Mouse (Mus musculus) CH12F3 (cell line): ENCODE data around the gene Slc5a11.

Source experiments
- in situ Hi-C: fragments of 300-500 bp; cut with MboI; formaldehyde crosslinking; loops from 2 replicates; pipeline ENCODE4 v1.14.3; 2020; ENCODE audit warnings: low sequenced_read_pairs

Slc5a11 gene

DNA sequence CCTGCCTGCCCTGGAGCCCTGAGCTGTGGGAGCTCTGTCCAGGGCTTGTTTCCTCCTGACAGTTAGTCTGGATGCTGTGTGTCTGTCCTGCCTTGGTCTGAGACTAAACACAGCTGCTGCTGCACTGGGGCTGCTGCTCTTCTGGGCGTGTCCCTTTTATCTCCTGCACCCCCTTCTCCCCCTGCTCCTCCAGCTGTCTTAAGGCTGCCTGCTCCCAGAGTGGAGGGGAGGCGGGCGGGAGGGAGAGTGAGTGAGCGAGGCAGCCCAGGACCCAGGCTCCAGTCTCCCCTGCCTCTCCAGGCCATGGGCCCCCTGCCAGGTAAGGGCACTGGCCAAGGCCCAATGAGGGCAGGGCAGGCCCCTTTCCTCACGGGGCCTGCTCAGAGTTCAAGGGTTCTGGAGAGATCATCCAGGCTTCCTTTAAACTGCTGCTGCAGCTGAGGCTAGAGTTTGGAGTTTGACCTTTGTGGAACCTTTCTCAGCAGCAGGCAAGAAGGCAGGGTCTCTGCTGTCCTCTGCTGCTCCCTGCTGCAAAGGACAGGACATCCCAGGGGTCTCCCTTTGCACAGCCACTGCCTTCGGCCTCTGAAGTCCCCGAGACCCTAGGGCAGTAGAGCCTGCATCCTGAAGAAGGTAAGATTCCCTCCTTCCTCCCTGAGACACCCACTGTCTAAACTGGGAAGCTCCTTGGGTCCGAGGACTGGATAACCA is at the start of gene Slc5a11:
Gene Slc5a11 (plus strand): TSS at position 416 of the 711 bp plus-strand sequence.
- in situ Hi-C loops = no loop called here

DNA sequence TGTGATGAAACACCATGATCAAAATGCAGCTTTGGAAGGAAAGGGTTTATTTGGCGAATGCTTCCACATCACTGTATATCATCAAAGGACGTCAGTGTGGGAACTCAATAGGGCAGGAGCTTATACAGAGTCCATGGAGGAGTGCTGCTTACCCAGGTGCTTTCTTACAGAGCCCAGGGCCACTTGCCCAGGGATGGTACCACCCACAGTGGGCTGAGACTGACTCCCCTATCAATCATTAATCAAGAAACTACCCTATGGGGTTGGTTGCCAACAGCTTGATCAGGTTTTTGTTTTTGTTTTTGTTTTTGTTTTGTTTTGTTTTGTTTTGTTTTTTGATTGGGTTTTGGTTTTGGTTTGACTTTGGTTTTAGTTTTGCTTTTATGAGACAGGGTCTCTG is 47.1 kb upstream of the Slc5a11 start:
- in situ Hi-C loops = no loop called here

DNA sequence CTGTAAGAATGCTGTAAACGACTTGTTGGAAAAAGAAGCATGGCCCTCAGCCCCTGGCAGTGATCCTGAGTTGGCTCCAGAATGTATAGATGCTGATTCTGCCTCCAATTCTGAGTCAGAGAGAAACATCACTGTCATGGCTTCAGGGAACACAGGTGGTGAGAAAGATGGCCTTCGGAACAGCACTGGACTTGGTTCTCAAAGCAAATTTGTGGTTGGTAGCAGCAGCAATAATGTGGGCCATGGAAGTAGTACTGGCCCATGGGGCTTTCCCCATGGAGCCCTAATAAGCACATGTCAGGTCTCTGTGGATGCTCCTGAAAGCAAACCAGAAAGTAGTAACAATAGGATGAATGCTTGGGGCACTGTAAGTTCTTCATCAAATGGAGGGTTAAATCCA is 45.0 kb upstream of the Slc5a11 start:
- in situ Hi-C loops = no loop called here

DNA sequence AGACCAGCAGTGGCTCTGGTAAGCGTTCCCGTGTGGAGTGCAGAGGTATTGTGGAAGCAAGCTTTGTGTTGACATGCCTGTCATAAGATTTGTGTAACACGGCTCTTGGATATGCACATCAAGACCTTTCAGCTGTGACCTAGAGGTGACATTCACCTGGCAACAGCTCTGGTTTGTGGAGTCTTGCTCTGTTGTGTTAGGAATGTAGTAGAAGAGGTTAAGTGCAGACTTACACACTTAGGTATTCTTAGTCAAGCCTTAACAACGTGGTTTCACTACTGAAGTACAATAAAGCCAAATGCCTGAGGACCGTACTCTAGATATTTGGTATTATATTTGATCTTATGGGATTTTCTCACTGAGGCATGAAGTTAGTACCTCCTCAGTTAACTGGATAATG is 42.5 kb upstream of the Slc5a11 start:
- in situ Hi-C loops = no loop called here

DNA sequence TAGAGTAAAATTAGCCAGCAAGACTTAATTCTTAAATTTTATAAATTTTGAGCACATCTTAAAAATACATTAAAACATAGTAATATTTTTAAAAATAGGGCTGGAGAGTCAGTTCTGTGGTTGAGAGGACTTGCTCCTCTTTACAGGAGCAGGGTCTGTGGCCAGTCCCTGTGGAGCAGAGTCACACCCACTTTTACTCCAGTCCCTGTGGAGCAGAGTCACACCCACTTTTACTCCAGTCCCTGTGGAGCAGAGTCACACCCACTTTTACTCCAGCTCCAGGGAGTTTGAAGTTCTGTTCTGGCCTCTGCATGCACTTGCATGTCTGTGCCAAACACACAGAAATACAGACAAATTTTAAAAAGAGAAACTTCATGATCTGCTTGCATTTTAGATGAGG is 37.4 kb upstream of the Slc5a11 start:
- in situ Hi-C loops = no loop called here

DNA sequence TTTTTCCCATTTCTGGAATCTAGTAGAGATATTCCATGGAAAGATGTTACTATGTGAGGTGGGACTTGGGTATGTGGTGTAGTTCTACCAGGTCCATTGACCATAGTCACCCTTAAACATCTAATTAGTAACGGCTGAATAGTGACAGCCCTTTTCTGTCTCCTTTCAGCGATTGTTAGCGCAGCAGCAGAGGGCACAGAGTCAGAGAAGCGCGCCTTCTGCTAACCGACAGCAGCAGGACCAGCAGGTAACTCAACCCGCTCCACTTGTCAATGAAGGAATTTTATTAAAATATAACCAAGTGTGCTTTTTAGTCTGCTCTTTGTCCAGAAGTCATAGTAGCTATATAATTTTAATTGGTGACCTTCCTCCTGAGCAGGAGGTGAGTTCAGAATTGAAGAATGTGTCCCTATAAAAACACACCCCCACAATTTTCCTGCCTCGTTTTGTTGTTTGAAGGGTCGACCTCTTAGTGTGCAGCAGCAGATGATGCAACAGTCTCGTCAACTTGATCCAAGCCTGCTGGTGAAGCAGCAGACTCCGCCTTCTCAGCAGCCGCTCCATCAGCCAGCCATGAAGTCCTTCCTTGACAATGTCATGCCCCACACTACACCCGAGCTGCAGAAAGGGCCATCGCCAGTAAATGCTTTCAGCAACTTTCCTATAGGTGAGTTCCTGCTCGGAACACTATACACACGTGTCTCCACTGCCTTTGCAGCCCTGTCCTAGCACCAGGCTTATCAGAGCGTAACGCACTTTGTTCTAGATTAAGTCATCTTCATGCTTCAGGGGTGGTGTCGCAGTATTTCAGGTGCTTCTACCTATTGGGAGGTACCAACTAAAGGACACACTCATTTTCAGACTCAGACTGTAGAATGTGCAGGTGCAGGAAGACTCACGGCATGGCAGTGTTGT is 32.5 kb upstream of the Slc5a11 start:
- in situ Hi-C loops = no loop called here

DNA sequence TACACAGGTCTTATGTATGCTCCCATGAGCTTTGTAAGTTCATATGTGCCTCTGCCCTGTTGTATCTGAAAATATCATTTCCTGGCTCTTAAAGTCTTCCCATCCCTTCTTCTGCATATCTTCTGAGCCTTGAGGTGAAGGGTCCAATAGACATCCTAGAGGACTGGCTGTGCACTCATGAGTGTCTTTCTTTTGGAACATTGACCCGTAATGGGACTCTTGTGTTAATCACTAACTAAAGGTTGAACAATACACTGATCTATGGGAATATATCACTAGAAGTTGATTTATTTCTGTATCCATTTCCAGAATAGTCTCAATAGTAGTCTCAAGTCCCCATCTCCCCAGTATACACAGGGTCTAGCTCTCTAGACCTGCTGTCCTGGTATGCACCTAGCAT is 29.7 kb upstream of the Slc5a11 start:
- in situ Hi-C loops = no loop called here

DNA sequence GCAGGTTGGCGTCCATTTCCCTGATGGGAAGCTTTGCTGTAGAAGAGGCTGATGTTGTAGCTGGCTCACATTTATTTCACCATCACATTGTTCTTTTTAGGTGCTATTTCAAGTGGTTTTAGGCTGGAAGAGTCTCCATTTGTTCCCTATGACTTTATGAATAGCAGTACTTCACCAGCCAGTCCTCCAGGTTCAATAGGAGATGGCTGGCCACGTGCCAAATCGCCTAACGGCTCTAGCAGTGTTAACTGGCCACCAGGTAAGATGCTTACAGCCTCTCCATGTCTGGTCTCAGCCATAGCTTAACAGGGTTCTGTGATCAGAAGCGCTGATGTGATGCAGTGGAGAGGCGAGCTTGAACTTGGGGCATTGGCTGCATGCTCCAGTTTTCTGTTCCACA is 28.1 kb upstream of the Slc5a11 start:
- in situ Hi-C loops = no loop called here

DNA sequence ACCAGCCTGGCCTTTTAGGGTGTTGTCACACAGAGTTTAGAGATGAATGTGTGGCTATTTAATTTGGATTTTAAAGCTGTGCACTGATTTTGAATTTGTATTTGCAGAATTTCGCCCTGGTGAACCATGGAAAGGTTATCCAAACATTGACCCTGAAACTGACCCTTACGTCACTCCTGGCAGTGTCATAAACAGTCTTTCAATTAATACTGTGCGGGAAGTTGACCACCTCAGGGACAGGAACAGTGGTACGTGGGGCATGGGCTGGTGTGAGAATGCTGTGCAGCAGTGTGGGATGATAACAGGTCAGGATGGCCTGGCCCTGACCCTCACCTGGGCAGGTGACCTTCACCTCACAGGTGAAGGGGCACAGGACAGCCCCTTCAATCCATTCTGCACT is 27.3 kb upstream of the Slc5a11 start:
- in situ Hi-C loops = no loop called here

DNA sequence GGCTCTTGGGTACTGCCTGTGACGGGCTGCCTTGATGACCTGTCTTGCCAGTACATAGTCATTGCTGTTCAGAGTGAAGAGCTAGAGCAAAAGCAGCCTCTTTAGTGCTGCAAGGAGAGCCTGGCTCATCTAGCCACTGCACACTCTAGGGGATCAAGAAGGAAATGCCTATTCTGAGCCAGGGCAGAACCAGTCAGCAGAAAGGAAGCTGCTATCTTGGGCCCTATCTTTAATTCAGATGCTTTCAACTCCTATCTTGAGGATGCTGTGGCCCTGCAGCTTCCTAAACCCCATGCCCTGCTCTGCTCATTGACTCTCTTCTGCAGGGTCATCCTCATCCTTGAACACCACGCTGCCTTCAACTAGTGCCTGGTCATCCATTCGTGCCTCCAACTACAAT is 26.1 kb upstream of the Slc5a11 start:
- in situ Hi-C loops = no loop called here

DNA sequence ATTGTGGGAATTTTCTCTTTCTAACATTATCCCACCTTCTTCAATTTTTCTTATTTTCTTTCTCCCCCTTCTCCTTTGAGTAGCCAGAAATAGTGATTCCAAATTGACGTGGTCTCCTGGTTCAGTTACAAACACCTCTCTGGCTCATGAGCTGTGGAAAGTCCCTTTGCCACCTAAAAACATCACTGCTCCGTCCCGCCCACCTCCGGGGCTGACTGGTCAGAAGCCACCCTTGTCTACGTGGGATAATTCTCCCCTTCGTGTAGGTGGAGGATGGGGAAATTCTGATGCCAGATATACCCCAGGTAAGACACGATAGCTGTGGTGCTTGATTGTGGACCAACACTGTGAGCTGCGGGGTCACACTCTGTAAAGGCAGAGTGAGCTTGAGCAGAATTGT is 24.8 kb upstream of the Slc5a11 start:
- in situ Hi-C loops = no loop called here

DNA sequence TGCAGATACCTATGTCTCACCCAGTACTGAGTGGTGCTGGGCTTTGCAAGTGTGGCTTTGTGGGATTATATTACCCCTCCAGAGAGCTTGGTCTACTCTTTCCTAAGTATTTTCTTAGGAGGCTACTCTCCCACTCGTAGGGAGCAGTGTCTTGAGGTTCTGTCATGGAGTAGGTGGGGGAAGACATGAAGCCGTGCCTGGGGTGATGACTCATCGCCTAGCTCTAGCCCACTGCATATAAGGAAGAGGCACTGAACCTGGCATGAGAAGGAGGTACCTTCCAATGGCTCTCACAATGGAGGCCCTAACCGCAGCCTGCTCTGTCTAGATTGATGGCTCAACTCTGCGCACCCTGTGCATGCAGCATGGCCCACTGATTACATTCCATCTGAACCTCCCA is 22.8 kb upstream of the Slc5a11 start:
- in situ Hi-C loops = no loop called here

DNA sequence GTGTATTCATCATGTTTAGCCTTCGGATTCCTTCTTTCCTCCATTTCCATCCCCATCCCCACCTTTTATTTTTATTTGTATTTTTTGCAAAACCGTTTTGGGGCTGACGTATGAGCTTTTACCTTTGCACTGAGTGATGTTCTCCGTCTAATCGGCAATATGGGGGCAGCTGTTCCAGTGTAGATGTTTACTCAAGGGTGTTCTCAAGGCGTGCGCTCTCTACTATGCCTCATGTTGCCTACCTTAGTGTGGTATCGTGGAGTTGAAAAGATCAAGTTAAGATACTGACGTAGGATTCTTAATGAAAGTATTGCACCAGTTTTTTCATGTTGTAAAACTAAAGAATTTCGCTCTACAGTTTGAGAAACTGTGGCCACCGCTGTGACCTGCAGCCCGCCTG is 21.4 kb upstream of the Slc5a11 start:
- in situ Hi-C loops = no loop called here

DNA sequence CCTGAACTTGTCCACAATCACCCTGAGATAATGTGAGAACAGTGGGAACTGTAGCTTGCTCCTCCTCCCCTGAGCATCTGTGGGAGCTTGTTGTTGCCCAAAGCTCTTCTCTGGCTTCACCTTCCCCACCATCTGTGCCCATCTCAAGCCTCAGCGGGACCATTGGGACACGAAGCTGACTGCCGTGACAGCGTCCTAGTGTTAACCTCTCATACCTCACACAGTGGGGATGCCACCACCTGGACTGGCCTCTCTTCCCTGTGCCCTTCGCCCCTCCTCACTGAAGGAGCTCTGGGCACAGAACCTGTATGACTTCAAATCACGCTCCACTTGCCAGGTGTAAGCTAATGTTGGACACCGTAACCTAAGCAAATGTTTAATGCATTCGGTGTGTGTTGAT is 19.9 kb upstream of the Slc5a11 start:
- in situ Hi-C loops = no loop called here

DNA sequence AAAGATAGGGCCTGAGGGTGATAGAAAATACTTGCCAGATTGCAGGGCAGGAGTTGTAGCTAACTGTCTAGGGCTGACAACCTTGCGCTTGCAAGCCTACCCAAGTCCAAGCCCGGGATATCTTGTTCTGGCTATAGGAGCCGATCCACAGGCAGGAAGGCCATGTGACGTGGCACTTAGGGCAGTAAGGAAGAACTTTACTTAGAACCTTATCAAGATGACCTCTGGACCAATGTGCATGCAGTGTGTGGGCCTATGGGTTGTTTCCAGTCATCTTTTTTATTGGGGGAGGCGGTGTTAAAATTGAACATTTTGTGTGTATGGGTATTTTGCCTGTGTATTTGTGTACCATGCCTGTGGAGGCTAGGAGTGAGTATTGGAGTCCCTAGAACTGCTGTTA is 18.1 kb upstream of the Slc5a11 start:
- in situ Hi-C loops = no loop called here

DNA sequence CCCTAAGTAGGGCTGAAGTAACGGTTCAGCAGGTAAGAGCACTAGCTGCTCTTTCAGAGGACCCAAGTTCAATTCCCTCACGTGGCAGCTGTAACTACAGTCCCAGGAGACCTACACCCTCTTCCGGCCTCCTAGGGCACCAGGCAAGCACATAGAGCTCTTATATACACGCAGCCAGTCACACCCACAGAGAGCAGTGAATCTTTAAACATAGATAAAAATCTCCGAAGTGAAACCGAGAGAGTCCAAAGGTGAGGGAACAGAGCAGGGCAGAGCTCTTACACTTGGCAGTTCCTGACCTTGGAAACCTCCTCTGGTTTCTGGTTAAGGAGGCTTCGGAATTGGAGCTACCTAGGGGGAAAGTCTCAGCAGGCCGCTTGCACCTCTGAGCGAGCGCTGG is 15.9 kb upstream of the Slc5a11 start:
- in situ Hi-C loops = no loop called here

DNA sequence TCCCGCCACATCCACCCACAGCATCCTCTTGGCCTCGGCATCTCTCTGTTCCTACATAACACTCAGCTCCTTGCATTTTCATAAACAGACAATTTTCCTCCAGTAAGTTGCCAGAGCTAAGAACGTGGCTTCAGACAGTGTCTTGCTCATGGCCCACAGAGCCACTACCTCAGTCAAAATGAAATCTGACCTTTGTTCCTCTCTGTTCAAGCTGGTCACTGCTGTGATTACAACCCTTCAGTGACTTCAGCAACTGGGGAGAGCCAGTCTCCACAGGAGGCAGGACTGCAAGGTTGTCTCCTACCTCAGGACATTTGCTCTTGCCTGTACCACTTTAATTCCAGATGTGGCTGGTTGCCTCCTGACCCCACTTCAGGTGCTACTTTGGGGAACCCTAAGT is 15.4 kb upstream of the Slc5a11 start:
- in situ Hi-C loops = no loop called here

DNA sequence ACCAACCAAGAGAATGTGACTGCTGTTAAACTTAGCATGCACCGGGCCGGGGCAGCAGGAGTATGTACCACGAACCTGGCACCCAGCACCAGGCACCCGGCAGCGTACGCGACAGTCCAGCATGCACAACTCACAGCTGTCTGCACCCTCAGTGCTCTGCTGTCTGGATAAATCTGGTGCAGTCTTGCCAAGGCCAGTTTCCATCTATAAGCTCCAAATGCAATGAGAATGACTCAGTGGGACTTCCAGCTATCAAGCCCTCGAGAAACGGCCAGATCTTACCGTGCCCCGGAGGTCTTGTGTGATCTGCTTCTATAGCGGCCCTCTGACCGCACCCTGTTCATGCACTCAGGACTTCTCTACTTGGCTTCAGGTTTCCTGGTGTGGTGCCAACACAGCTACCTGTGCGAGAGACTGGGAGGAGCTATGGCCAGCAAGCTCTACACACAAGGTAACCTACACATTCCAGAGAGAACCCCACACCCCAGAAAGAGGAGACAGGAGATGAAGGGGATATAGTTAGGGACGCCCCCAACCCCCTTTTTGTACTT is 14.8 kb upstream of the Slc5a11 start:
- in situ Hi-C loops = no loop called here

DNA sequence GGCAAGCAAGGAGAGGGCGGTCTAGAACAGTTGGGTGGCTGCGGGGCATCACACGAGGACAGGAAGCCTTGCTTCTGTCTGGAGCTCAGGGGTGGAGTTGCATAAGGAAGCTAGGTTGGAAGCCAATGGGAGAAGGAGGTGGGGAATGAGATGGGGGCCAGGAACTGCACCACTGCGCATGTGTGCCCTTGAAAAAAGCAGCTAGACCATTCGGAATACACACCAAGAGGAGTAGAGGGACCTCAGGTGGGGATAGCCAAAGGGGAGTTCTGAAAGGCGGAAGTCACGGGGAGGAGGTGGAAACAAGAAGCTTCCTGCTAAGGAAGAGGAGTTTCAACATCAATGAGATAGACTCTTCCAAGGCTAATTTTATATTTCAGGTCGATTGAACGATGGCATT is 13.9 kb upstream of the Slc5a11 start:
- in situ Hi-C loops = no loop called here

DNA sequence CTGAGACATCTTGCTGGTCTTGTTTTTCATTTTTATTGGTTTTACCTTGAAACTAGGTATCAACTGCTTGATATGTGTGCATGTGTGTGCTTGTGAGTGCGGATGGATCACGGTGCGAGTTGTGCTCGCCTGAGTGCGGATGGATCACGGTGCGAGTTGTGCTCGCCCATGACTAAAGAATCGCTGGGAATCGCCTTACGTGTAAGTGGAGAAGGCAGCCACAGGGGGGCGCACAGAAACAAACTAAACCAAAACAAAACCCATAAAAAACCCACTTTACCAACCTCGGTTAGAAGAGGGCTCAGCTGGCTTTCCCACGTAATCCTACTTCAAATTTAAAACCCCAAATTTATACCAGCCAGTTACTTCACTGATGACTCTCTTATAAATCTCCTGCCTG is 9.3 kb upstream of the Slc5a11 start:
- in situ Hi-C loops = loop anchor here (5.0 kb wide), 1 partner anchor 257 kb away; the partner anchor contains the start of gene Aqp8

DNA sequence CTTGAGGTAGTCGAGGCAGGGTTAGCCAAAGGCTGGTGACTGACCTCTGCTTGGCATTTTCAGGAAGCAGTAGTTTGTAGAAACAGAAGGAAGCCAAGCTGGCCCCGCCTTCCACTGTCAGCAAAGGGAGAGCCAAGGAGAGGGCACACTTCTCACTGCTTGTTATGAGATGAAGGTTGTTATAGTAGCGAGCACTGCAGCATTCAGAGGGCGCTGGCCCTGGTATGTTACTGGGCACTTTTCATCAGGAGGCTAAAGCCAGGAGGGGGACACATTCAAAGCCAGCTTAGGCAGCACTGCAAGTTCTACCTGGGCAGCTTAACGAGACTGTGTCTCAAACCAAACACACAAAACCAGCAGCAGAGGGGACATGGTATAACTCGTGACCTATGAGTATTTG is 7.0 kb upstream of the Slc5a11 start:
- in situ Hi-C loops = loop anchor here (5.0 kb wide), 1 partner anchor 255 kb away; the partner anchor contains the start of gene Aqp8

DNA sequence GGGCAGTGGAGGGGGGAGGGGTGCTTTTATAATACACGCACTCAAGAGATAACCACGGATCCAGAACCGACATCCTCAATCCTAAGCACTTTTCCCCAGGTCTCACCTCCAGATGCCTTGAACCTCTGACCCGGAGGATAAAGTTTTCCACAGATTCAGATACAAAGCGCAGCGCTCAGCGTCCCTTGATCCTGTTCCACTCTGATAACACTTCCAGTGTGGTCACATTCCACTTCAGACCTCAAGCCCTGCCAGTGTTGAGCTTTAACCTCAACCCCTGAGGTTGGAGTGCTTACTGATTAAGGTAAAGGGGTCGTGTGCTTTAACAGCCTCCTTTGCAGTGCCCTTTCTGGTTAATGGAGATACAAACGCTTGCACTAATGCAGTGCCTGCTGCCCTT is 4.7 kb upstream of the Slc5a11 start:
- in situ Hi-C loops = loop anchor here (5.0 kb wide), 1 partner anchor 252 kb away; the partner anchor contains the start of gene Aqp8
